Mouse (Mus musculus): ENCODE measurements around the gene Mcf2l. TPM values are rescaled to one million over a fixed set of nuclear protein-coding genes. Genes with fewer than 3 reads are reported as not detected.

Mcf2l gene
- polyA plus RNA-seq, 1 experiment from 2014 or later, result 163 TPM

DNA sequence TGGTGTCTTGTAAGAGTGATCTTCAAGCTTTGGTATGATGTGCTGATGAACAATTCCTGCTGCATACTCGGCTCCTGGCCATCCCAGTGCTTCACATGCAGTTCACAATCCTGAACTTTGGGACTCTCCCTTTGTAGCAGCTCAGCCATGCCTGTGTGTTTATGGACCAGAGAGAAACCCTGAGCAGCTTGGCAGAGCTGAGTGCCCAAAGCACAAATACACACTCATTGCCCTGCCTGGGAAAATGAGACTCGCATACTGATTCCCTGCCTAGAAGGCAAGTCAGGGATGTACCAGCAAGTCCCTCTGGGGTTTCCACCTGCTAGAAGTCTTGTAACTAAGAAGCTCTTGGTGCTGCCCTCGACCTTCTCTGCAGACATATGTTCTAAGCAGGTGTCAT is 3.9 kb upstream of the Mcf2l start:
- H3K4me1 ChIP-seq (replicated peaks; ENCODE audit: control insufficient read depth, insufficient read depth, low read length), result peaks cover 24% of the 10 kb centered on the region
- no peak overlapping the region for H3K4me2 ChIP-seq (ENCODE audit: low read length)
- WGBS, result 78% methylated on average over 3 of the region's 3 CpGs
- no peak for ATAC-seq
- no peaks in the 10 kb centered on the region for H3K9me3 ChIP-seq (ENCODE audit: control insufficient read depth, low read length)
- H3K27me3 ChIP-seq (replicated peaks; ENCODE audit: control insufficient read depth, insufficient read depth, low read length), result no peaks in the 10 kb centered on the region
- H3K9ac ChIP-seq (replicated peaks; ENCODE audit: low read depth, low read length), result no peak overlapping the region
- no peaks in the 10 kb centered on the region for H3K36me3 ChIP-seq (ENCODE audit: control insufficient read depth, insufficient read depth)
- no peak overlapping the region for H3K27ac ChIP-seq (ENCODE audit: low read length)
- no peak overlapping the region for H3K4me3 ChIP-seq (replicated peaks; ENCODE audit: low read length)

- 87% methylated on average over 5 of the region's 5 CpGs for WGBS
- no peaks in the 10 kb centered on the region for H3K27me3 ChIP-seq (replicated peaks; ENCODE audit: control insufficient read depth, insufficient read depth, low read length)
- H3K9me3 ChIP-seq (ENCODE audit: control insufficient read depth, low read length), result no peaks in the 10 kb centered on the region
- H3K27ac ChIP-seq (ENCODE audit: low read length), result no peak overlapping the region
- ATAC-seq, result no peak
- no peak overlapping the region for H3K4me2 ChIP-seq (ENCODE audit: low read length)
- H3K36me3 ChIP-seq (ENCODE audit: control insufficient read depth, insufficient read depth), result no peaks in the 10 kb centered on the region
- no peak overlapping the region for H3K9ac ChIP-seq (replicated peaks; ENCODE audit: low read depth, low read length)
- H3K4me3 ChIP-seq (replicated peaks; ENCODE audit: low read length), result no peak overlapping the region
- peaks cover 30% of the 10 kb centered on the region for H3K4me1 ChIP-seq (replicated peaks; ENCODE audit: control insufficient read depth, insufficient read depth, low read length)
These were observed 3.0 kb upstream of the Mcf2l start for GRCm38 (mm10) chr8:12870656-12871055.

- peak; percentile 38 for ATAC-seq
- Histone ChIP-seq H3K4me3 (replicated peaks; ENCODE audit: low read length) (no peak overlapping the region), H3K27me3 (replicated peaks; ENCODE audit: control insufficient read depth, insufficient read depth, low read length) (no peaks in the 10 kb centered on the region), H3K4me2 (ENCODE audit: low read length) (no peak overlapping the region), H3K4me1 (replicated peaks; ENCODE audit: control insufficient read depth, insufficient read depth, low read length) (peaks cover 37% of the 10 kb centered on the region), H3K36me3 (ENCODE audit: control insufficient read depth, insufficient read depth) (no peaks in the 10 kb centered on the region), H3K9ac (replicated peaks; ENCODE audit: low read depth, low read length) (0 out of 2 replicates have a peak overlapping the region, but pooled peaks have one; percentile 28), H3K9me3 (ENCODE audit: control insufficient read depth, low read length) (no peaks in the 10 kb centered on the region), H3K27ac (ENCODE audit: low read length) (peak overlapping the region; percentile 54)
- WGBS, result under 1% methylated on average over 5 of the region's 5 CpGs
These were observed 2.1 kb upstream of the Mcf2l start for GRCm38 (mm10) chr8:12871461-12871860.

- peak overlapping the region; percentile 70 for H3K9ac ChIP-seq (replicated peaks; ENCODE audit: low read depth, low read length)
- no peak for ATAC-seq
- no peaks in the 10 kb centered on the region for H3K27me3 ChIP-seq (replicated peaks; ENCODE audit: control insufficient read depth, insufficient read depth, low read length)
- no peaks in the 10 kb centered on the region for H3K36me3 ChIP-seq (ENCODE audit: control insufficient read depth, insufficient read depth)
- no peaks in the 10 kb centered on the region for H3K9me3 ChIP-seq (ENCODE audit: control insufficient read depth, low read length)
- peak overlapping the region; percentile 74 for H3K4me2 ChIP-seq (ENCODE audit: low read length)
- 6% methylated on average over 8 of the region's 9 CpGs for WGBS
- H3K4me1 ChIP-seq (replicated peaks; ENCODE audit: control insufficient read depth, insufficient read depth, low read length), result peaks cover 42% of the 10 kb centered on the region
- H3K4me3 ChIP-seq (replicated peaks; ENCODE audit: low read length), result peak overlapping the region; percentile 70
- H3K27ac ChIP-seq (ENCODE audit: low read length), result no peak overlapping the region
These were observed 636 bp upstream of the Mcf2l start for GRCm38 (mm10) chr8:12872983-12873356.

GRCm38 (mm10) chr8:12874194-12874791 is 687 bp downstream of the Mcf2l start:
- 12% methylated on average over 8 of the region's 8 CpGs for WGBS

GRCm38 (mm10) chr8:12874971-12875370 is 1.4 kb downstream of the Mcf2l start:
- Histone ChIP-seq H3K9ac (replicated peaks; ENCODE audit: low read depth, low read length) (no peak overlapping the region), H3K36me3 (ENCODE audit: control insufficient read depth, insufficient read depth) (no peaks in the 10 kb centered on the region), H3K4me3 (replicated peaks; ENCODE audit: low read length) (no peak overlapping the region), H3K4me1 (replicated peaks; ENCODE audit: control insufficient read depth, insufficient read depth, low read length) (peaks cover 42% of the 10 kb centered on the region), H3K27ac (ENCODE audit: low read length) (no peak overlapping the region), H3K4me2 (ENCODE audit: low read length) (peak overlapping the region; percentile 74), H3K27me3 (replicated peaks; ENCODE audit: control insufficient read depth, insufficient read depth, low read length) (no peaks in the 10 kb centered on the region), H3K9me3 (ENCODE audit: control insufficient read depth, low read length) (no peaks in the 10 kb centered on the region)
- WGBS, result 75% methylated on average over 4 of the region's 4 CpGs
- no peak for ATAC-seq

More at GRCm38 (mm10) chr8:12874194-12874791, 687 bp downstream of the Mcf2l start:
- peak; percentile 53 for ATAC-seq
- H3K27me3 ChIP-seq (replicated peaks; ENCODE audit: control insufficient read depth, insufficient read depth, low read length), result no peaks in the 10 kb centered on the region
- H3K9me3 ChIP-seq (ENCODE audit: control insufficient read depth, low read length), result no peaks in the 10 kb centered on the region
- H3K4me3 ChIP-seq (replicated peaks; ENCODE audit: low read length), result peak overlapping the region; percentile 70
- peak overlapping the region; percentile 74 for H3K4me2 ChIP-seq (ENCODE audit: low read length)
- H3K27ac ChIP-seq (ENCODE audit: low read length), result peak overlapping the region; percentile 69; the same call in 1 of the 2 replicates
- peak overlapping the region; percentile 70 for H3K9ac ChIP-seq (replicated peaks; ENCODE audit: low read depth, low read length)
- no peaks in the 10 kb centered on the region for H3K36me3 ChIP-seq (ENCODE audit: control insufficient read depth, insufficient read depth)
- peaks cover 42% of the 10 kb centered on the region for H3K4me1 ChIP-seq (replicated peaks; ENCODE audit: control insufficient read depth, insufficient read depth, low read length)

DNA sequence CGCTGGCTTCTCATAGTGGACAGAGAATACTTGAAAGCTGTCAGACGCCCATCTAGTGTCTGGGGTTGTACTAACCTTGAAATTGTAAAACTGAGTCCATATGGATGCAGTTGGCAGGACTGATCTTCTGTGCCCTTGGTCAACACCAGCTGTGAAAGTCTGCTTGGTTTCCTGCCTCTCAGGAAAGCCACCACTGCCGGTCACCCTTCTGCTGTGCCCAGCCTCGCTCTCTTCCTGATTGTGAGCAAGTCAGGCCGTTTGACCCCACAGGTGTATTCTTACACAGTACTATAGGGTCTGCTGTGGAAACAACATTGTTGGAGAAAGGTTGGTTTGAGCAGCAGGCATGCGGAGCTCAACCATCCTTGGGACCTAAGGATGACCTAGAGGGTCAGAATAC is 3.5 kb downstream of the Mcf2l start:
- no peaks in the 10 kb centered on the region for H3K27me3 ChIP-seq (replicated peaks; ENCODE audit: control insufficient read depth, insufficient read depth, low read length)
- peaks cover 30% of the 10 kb centered on the region for H3K4me1 ChIP-seq (replicated peaks; ENCODE audit: control insufficient read depth, insufficient read depth, low read length)
- WGBS, result 92% methylated on average over 6 of the region's 6 CpGs
- H3K4me2 ChIP-seq (ENCODE audit: low read length), result no peak overlapping the region
- H3K36me3 ChIP-seq (ENCODE audit: control insufficient read depth, insufficient read depth), result no peaks in the 10 kb centered on the region
- ATAC-seq, result no peak
- no peak overlapping the region for H3K4me3 ChIP-seq (replicated peaks; ENCODE audit: low read length)
- H3K9ac ChIP-seq (replicated peaks; ENCODE audit: low read depth, low read length), result no peak overlapping the region
- no peaks in the 10 kb centered on the region for H3K9me3 ChIP-seq (ENCODE audit: control insufficient read depth, low read length)
- no peak overlapping the region for H3K27ac ChIP-seq (ENCODE audit: low read length)

- Histone ChIP-seq H3K9me3 (ENCODE audit: control insufficient read depth, low read length) (no peaks in the 10 kb centered on the region), H3K4me1 (replicated peaks; ENCODE audit: control insufficient read depth, insufficient read depth, low read length) (peaks cover 13% of the 10 kb centered on the region), H3K36me3 (ENCODE audit: control insufficient read depth, insufficient read depth) (peaks cover 4% of the 10 kb centered on the region; the same call in 1 of the 2 replicates), H3K27ac (ENCODE audit: low read length) (no peak overlapping the region), H3K4me3 (replicated peaks; ENCODE audit: low read length) (no peak overlapping the region), H3K4me2 (ENCODE audit: low read length) (no peak overlapping the region), H3K27me3 (replicated peaks; ENCODE audit: control insufficient read depth, insufficient read depth, low read length) (no peaks in the 10 kb centered on the region), H3K9ac (replicated peaks; ENCODE audit: low read depth, low read length) (no peak overlapping the region)
- no peak for ATAC-seq
- WGBS, result 91% methylated on average over 6 of the region's 6 CpGs
These were observed 6.6 kb downstream of the Mcf2l start for GRCm38 (mm10) chr8:12880163-12880562.

DNA sequence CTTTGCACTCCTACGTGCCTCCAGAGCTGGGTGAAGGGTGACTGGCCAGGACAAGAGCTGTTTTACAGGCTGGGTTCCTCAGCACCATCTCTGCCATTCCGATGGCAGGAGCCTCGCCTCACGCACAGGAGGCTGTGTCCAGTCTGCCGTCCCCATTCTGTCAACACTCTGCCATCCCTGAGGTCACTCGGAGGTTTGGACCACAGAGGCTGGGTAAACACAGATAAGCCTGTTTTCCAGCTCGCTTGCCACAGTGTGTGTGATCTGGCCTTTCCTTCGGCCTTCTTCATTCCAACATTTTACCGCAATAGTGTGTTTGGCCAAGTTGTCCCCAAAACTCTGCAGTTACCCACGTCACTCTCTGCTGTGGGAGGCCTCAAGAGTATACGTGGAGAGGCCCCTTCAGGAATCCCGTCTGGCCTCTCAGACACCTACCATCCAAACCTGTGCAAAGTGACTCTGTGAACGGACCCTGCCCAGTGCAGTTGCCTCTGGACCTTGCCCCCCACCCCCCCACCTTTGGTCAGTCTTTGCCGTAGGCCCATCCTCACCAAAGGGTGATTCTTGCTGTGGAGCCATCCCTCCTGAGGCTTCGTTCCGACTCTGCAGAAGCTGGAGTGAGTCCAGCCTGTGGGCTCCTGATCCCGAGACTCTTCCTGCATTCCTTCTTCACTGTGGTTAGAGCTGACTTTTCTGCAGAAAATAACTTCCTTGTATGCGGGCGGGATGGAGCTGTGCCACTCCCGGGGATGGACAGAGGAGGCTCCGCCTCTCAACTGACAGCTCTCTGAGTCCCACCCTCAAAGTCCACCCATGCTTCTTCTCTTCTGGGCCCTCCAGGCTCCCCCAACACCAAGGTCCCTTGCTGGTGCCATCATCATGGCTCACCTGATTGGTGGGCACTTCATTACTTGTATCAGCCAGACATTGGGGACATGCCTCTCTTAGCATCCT is 9.7 kb downstream of the Mcf2l start:
- Histone ChIP-seq H3K9ac (replicated peaks; ENCODE audit: low read depth, low read length) (no peak overlapping the region), H3K4me3 (replicated peaks; ENCODE audit: low read length) (no peak overlapping the region), H3K9me3 (ENCODE audit: control insufficient read depth, low read length) (no peaks in the 10 kb centered on the region), H3K4me1 (replicated peaks; ENCODE audit: control insufficient read depth, insufficient read depth, low read length) (0 out of 2 replicates have a peak, but pooled peaks cover 4% of the 10 kb centered on the region), H3K36me3 (ENCODE audit: control insufficient read depth, insufficient read depth) (peaks cover 4% of the 10 kb centered on the region; the same call in 1 of the 2 replicates), H3K4me2 (ENCODE audit: low read length) (no peak overlapping the region), H3K27ac (ENCODE audit: low read length) (no peak overlapping the region), H3K27me3 (replicated peaks; ENCODE audit: control insufficient read depth, insufficient read depth, low read length) (no peaks in the 10 kb centered on the region)
- ATAC-seq, result no peak
- 57% methylated on average over 21 of the region's 21 CpGs for WGBS

Measured in forebrain, embryonic 16.5 days (tissue).